Mouse (Mus musculus) C2C12 (cell line): ENCODE measurements around the gene Spata5. TPM values are rescaled to one million over a fixed set of nuclear protein-coding genes. Genes with fewer than 3 reads are reported as not detected.

Experiments used
- H3K27me3 ChIP-seq: one replicate; pipeline ENCODE4 v1.6.1; 2011; ENCODE audit not compliant: control insufficient read depth, insufficient read depth, insufficient read length
- H3K36me3 ChIP-seq: one replicate; pipeline ENCODE4 v1.6.1; 2011; ENCODE audit not compliant: control insufficient read depth, insufficient read depth
- H3K4me3 ChIP-seq: one replicate; pipeline ENCODE4 v1.5.1; 2011; ENCODE audit warnings: mild to moderate bottlenecking, control low read depth; ENCODE audit not compliant: poor library complexity, insufficient read depth, severe bottlenecking
- H3K79me2 ChIP-seq: one replicate; pipeline ENCODE4 v1.6.1; 2011; ENCODE audit not compliant: control insufficient read depth, insufficient read depth
- H3K79me3 ChIP-seq: one replicate; pipeline ENCODE4 v1.6.1; 2011; ENCODE audit warnings: low read depth, control low read depth
- H3ac ChIP-seq: one replicate; pipeline ENCODE3; 2011; ENCODE audit warnings: low read depth; ENCODE audit not compliant: control insufficient read depth, insufficient read length
- CEBPB ChIP-seq: IDR thresholded peaks from one replicate; pipeline ENCODE4 v1.6.1; 2011; ENCODE audit warnings: low read depth, mild to moderate bottlenecking, control low read depth, moderate library complexity
- CTCF ChIP-seq: IDR thresholded peaks from one replicate; pipeline ENCODE4 v1.5.1; 2011; ENCODE audit not compliant: control insufficient read depth, insufficient read depth, insufficient read length
- FOSL1 ChIP-seq: IDR thresholded peaks from one replicate; pipeline ENCODE4 v1.8.0; 2011; ENCODE audit warnings: mild to moderate bottlenecking, low read length; ENCODE audit not compliant: poor library complexity, insufficient read depth, severe bottlenecking
- MAX ChIP-seq: IDR thresholded peaks from one replicate; pipeline ENCODE4 v1.6.1; 2011; ENCODE audit warnings: mild to moderate bottlenecking, control low read depth
- MYOD1 ChIP-seq: IDR thresholded peaks from one replicate; pipeline ENCODE4 v1.6.1; 2011; ENCODE audit warnings: low read depth; ENCODE audit not compliant: control insufficient read depth, insufficient read length
- MYOG ChIP-seq: IDR thresholded peaks from one replicate; pipeline ENCODE4 v1.6.1; 2011; ENCODE audit not compliant: control insufficient read depth, insufficient read length; ENCODE audit errors: extremely low read depth
- USF1 ChIP-seq: IDR thresholded peaks from one replicate; pipeline ENCODE4 v1.6.1; 2011; ENCODE audit warnings: low read depth, mild to moderate bottlenecking, control low read depth, moderate library complexity
- polyA plus RNA-seq: library from polyadenylated mRNA; unstranded; fragments of >200 nt; fragmentation: generic; extraction: Trizol; gene quantifications from one replicate; pipeline ENCODE4 v1.2.1, GENCODE M21; 2012; ENCODE audit warnings: missing spikeins

Gene Spata5
- polyA plus RNA-seq, 1 experiment: 19.6 TPM

- H3K79me2 ChIP-seq: peaks cover 66% of the 10 kb centered on the region
- H3K27me3 ChIP-seq: no peaks in the 10 kb centered on the region
- H3K79me3 ChIP-seq: peaks cover 46% of the 10 kb centered on the region
- H3K36me3 ChIP-seq: peaks cover 25% of the 10 kb centered on the region
- peak overlapping the region; percentile 66 for H3ac ChIP-seq
- peak overlapping the region; percentile 87 for H3K4me3 ChIP-seq
- TF ChIP-seq USF1 (no peak), CEBPB (no peak)
Observed at GRCm38 (mm10) chr3:37421179-37421578, 1.5 kb downstream of the Spata5 start.

GRCm38 (mm10) chr3:37426069-37426468, 6.4 kb downstream of the Spata5 start:
- peaks cover 81% of the 10 kb centered on the region for H3K79me2 ChIP-seq
- no peak overlapping the region for H3ac ChIP-seq
- no peaks in the 10 kb centered on the region for H3K27me3 ChIP-seq
- no peak for TF ChIP-seq USF1
- TF ChIP-seq FOSL1: no peak
- H3K79me3 ChIP-seq: peaks cover 44% of the 10 kb centered on the region
- peaks cover 61% of the 10 kb centered on the region for H3K36me3 ChIP-seq
- no peak overlapping the region for H3K4me3 ChIP-seq

GRCm38 (mm10) chr3:37430359-37430758, 10.7 kb downstream of the Spata5 start:
- TF ChIP-seq FOSL1 (no peak), MAX (no peak), CEBPB (no peak), MYOG (no peak), CTCF (no peak), MYOD1 (no peak), USF1 (no peak)
- Histone ChIP-seq H3K27me3 (no peaks in the 10 kb centered on the region), H3ac (no peak overlapping the region), H3K79me3 (peaks cover 10% of the 10 kb centered on the region), H3K79me2 (peaks cover 38% of the 10 kb centered on the region), H3K4me3 (no peak overlapping the region), H3K36me3 (peaks cover 75% of the 10 kb centered on the region)

GRCm38 (mm10) chr3:37439770-37440169, 20.1 kb downstream of the Spata5 start:
- no peak overlapping the region for H3ac ChIP-seq
- H3K36me3 ChIP-seq: peaks cover 66% of the 10 kb centered on the region
- H3K79me3 ChIP-seq: peaks cover 4% of the 10 kb centered on the region
- no peaks in the 10 kb centered on the region for H3K27me3 ChIP-seq
- no peaks in the 10 kb centered on the region for H3K79me2 ChIP-seq
- H3K4me3 ChIP-seq: no peak overlapping the region
- TF ChIP-seq MYOD1 (no peak), USF1 (no peak)

GRCm38 (mm10) chr3:37443409-37443808, 23.7 kb downstream of the Spata5 start:
- Histone ChIP-seq H3K27me3 (no peaks in the 10 kb centered on the region), H3K36me3 (peaks cover 43% of the 10 kb centered on the region), H3K79me3 (peaks cover 6% of the 10 kb centered on the region), H3K4me3 (no peak overlapping the region), H3K79me2 (no peaks in the 10 kb centered on the region), H3ac (no peak overlapping the region)
- TF ChIP-seq USF1: no peak
- TF ChIP-seq MAX: no peak
- TF ChIP-seq FOSL1: no peak
- TF ChIP-seq MYOD1: no peak
- TF ChIP-seq CEBPB: no peak
- no peak for TF ChIP-seq MYOG
- no peak for TF ChIP-seq CTCF

- H3K27me3 ChIP-seq: no peaks in the 10 kb centered on the region
- no peak overlapping the region for H3ac ChIP-seq
- H3K4me3 ChIP-seq: no peak overlapping the region
- peaks cover 37% of the 10 kb centered on the region for H3K36me3 ChIP-seq
- TF ChIP-seq FOSL1: no peak
- TF ChIP-seq CTCF: no peak
- TF ChIP-seq MAX: no peak
- no peak for TF ChIP-seq CEBPB
- TF ChIP-seq USF1: no peak
- no peak for TF ChIP-seq MYOD1
- no peak for TF ChIP-seq MYOG
- no peaks in the 10 kb centered on the region for H3K79me2 ChIP-seq
- no peaks in the 10 kb centered on the region for H3K79me3 ChIP-seq
Observed at GRCm38 (mm10) chr3:37455992-37456391, 36.3 kb downstream of the Spata5 start.

- Histone ChIP-seq H3K36me3 (peaks cover 23% of the 10 kb centered on the region), H3K79me3 (no peaks in the 10 kb centered on the region), H3K27me3 (no peaks in the 10 kb centered on the region), H3ac (no peak overlapping the region), H3K79me2 (no peaks in the 10 kb centered on the region), H3K4me3 (no peak overlapping the region)
- TF ChIP-seq FOSL1 (no peak), MAX (no peak)
Observed at GRCm38 (mm10) chr3:37468170-37468569, 48.5 kb downstream of the Spata5 start.
